Mouse (Mus musculus): ENCODE data around the gene Rab32.
"Not testable (repeated sequence)": the region's sequence is repeated elsewhere in the genome, so short reads cannot be mapped to it uniquely, and the experiment has no call there.

Rab32 gene

GRCm38 (mm10) chr10:10557570-10558336 is at the start of gene Rab32:
TSS of gene Rab32 (minus strand) at chr10:10558265.
- DNase-seq, result peak; percentile 90

GRCm38 (mm10) chr10:10600771-10601170 is 42.7 kb upstream of the Rab32 start:
- DNase-seq, result no peak

GRCm38 (mm10) chr10:10597495-10597894 is 39.4 kb upstream of the Rab32 start:
- not testable (repeated sequence) for DNase-seq

GRCm38 (mm10) chr10:10580811-10581210 is 22.7 kb upstream of the Rab32 start:
- no peak for DNase-seq

- no peak for DNase-seq
Measured at GRCm38 (mm10) chr10:10579821-10580220, 21.8 kb upstream of the Rab32 start.

GRCm38 (mm10) chr10:10558337-10558711 is 259 bp upstream of the Rab32 start:
- no peak for DNase-seq

GRCm38 (mm10) chr10:10557085-10557484 is 980 bp downstream of the Rab32 start:
- peak; percentile 53 for DNase-seq

GRCm38 (mm10) chr10:10555676-10556075 is 2.4 kb downstream of the Rab32 start:
- no peak for DNase-seq

- DNase-seq, result no peak
Measured at GRCm38 (mm10) chr10:10555221-10555620, 2.8 kb downstream of the Rab32 start.

- DNase-seq, result no peak
Measured at GRCm38 (mm10) chr10:10550134-10550533, 7.9 kb downstream of the Rab32 start.

- no peak for DNase-seq
Measured at GRCm38 (mm10) chr10:10546623-10547022, 11.4 kb downstream of the Rab32 start.

GRCm38 (mm10) chr10:10544955-10545354 is 13.1 kb downstream of the Rab32 start:
- DNase-seq, result no peak
